Mouse (Mus musculus) retina, embryonic 14.5 days (tissue): Measurements from ENCODE around the gene C5ar2.
A peak's percentile ranks its signal among the peaks of the same experiment; 100 is the strongest.
"Not testable (repeated sequence)": the region's sequence is repeated elsewhere in the genome, so short reads cannot be mapped to it uniquely, and the experiment has no call there.

Source experiments
- DNase-seq: peaks from one replicate; pipeline ENCODE4 v3.0.0-alpha.2; 2015; ENCODE audit warnings: low spot score

The C5ar2 gene

GRCm38 (mm10) chr7:16244067-16244466 lies at the start of gene C5ar2:
Gene C5ar2 (minus strand): TSS chr7:16244154.
- DNase-seq: no peak

- no peak for DNase-seq
Observed at GRCm38 (mm10) chr7:16287791-16288190, 43.8 kb upstream of the C5ar2 start.

GRCm38 (mm10) chr7:16287016-16287415 lies 43.1 kb upstream of the C5ar2 start:
- DNase-seq: no peak

GRCm38 (mm10) chr7:16286026-16286961 lies 42.3 kb upstream of the C5ar2 start, which contains the start of gene Ccdc9:
Gene Ccdc9 (minus strand): TSS chr7:16286795.
- DNase-seq: peak; percentile 100

GRCm38 (mm10) chr7:16285450-16286025 lies 41.6 kb upstream of the C5ar2 start:
- DNase-seq: peak; percentile 53

GRCm38 (mm10) chr7:16284904-16285303 lies 41.0 kb upstream of the C5ar2 start:
- no peak for DNase-seq

GRCm38 (mm10) chr7:16284001-16284400 lies 40.0 kb upstream of the C5ar2 start:
- no peak for DNase-seq

- DNase-seq: no peak
Observed at GRCm38 (mm10) chr7:16282334-16282733, 38.4 kb upstream of the C5ar2 start.

GRCm38 (mm10) chr7:16280721-16281120 lies 36.8 kb upstream of the C5ar2 start:
- no peak for DNase-seq

GRCm38 (mm10) chr7:16274922-16275890 lies 31.3 kb upstream of the C5ar2 start:
- DNase-seq: no peak

GRCm38 (mm10) chr7:16273766-16274140 lies 29.8 kb upstream of the C5ar2 start:
- no peak for DNase-seq

- peak; percentile 95 for DNase-seq
Observed at GRCm38 (mm10) chr7:16273081-16273765, 29.3 kb upstream of the C5ar2 start, which contains the start of gene Inafm1. Gene Inafm1 (minus strand): TSS chr7:16273617.

- peak; percentile 73 for DNase-seq
Observed at GRCm38 (mm10) chr7:16272681-16273080, 28.7 kb upstream of the C5ar2 start.

GRCm38 (mm10) chr7:16271139-16271538 lies 27.2 kb upstream of the C5ar2 start:
- DNase-seq: no peak

- not testable (repeated sequence) for DNase-seq
Observed at GRCm38 (mm10) chr7:16266593-16266992, 22.6 kb upstream of the C5ar2 start.

- no peak for DNase-seq
Observed at GRCm38 (mm10) chr7:16265856-16266255, 21.9 kb upstream of the C5ar2 start.

- DNase-seq: no peak
Observed at GRCm38 (mm10) chr7:16263843-16264242, 19.9 kb upstream of the C5ar2 start.

- DNase-seq: peak; percentile 92
Observed at GRCm38 (mm10) chr7:16263015-16263787, 19.2 kb upstream of the C5ar2 start.

- no peak for DNase-seq
Observed at GRCm38 (mm10) chr7:16261097-16261496, 17.1 kb upstream of the C5ar2 start.

- no peak for DNase-seq
Observed at GRCm38 (mm10) chr7:16259110-16259590, 15.2 kb upstream of the C5ar2 start, which contains the start of gene C5ar1. Gene C5ar1 (minus strand): TSS chr7:16259540.
